Mouse (Mus musculus): ENCODE measurements around the gene Ilf3.

GRCm38 (mm10) chr9:21351178-21351577 lies 16.5 kb upstream of the Ilf3 start:
- TF ChIP-seq ZNF384 (IDR thresholded peaks at IDR 0.05; ENCODE audit: low read depth, low read length), result no peak
- TF ChIP-seq CHD2 (IDR thresholded peaks at IDR 0.05; ENCODE audit: low read depth, low read length), result no peak
- no peak for TF ChIP-seq MAFK (IDR thresholded peaks at IDR 0.05; ENCODE audit: insufficient read depth, low read depth, low read length)
